11 mouse cellular contexts compared by ENCODE assay signal in the genomic region with DNA sequence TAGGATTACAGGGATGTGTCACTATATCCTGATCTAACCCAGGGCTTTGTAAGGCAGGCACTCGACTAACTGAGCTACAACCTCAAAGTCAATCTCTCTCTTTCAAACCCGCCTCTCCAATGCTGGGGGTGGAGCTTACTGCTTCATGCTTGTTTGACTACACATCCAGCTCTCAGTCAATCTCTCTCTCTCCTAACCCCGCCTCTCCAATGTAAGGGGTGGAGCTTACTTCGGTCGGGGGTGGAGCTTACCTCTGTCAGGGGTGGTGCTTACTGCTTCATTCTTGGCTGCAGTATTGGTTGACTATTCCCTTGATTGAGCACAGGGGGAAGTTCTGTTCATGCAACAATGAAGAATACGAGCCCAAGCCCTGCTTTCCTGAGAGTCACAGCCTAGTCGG. TPM values are rescaled to one million over a fixed set of nuclear protein-coding genes. Genes with fewer than 3 reads are reported as not detected.
DNase-seq lines count a peak whose midpoint lies in the region; ATAC-seq and TF ChIP-seq lines count a peak whose summit lies in the region.
"Had no signal": no experiment of that assay in that cellular context is flagged by ENCODE, and none has a peak within 500 bp of the region (broad histone marks: within the 10 kb centered on the region; RNA-seq: fewer than 3 reads in every experiment).

No protein-coding gene starts in this region.

- H3K4me1 ChIP-seq in heart, embryonic 10.5 days: peaks cover 32% of the 10 kb centered on the region
- H3K4me1 ChIP-seq in liver, embryonic 16.5 days (ENCODE audit: control insufficient read depth, low read depth, low read length): no peaks in the 10 kb centered on the region
- H3K4me1 ChIP-seq in forebrain, postnatal 0 days (ENCODE audit: insufficient read depth): no peaks in the 10 kb centered on the region
- H3K4me1 ChIP-seq in limb, embryonic 10.5 days: peaks cover 37% of the 10 kb centered on the region

- DNase-seq in heart, adult 8-10 months (ENCODE audit: low spot score): peak; percentile 49
- no peak for DNase-seq in heart, embryonic 10.5 days (ENCODE audit: low spot score)
- DNase-seq in A20 (ENCODE audit: low read depth, low spot score) (peak; percentile 69), MN1 (ENCODE audit: low spot score) (no peak)
- DNase-seq in embryo, embryonic 10.5 days (ENCODE audit: low spot score): peak; percentile 41
- DNase-seq in forebrain, postnatal 0 days: no peak
- DNase-seq in limb, embryonic 10.5 days (ENCODE audit: low spot score): no peak

- H3K9ac ChIP-seq in liver, embryonic 16.5 days (ENCODE audit: low read depth, low read length): no peak overlapping the region
- H3K9ac ChIP-seq in forebrain, postnatal 0 days: no peak overlapping the region
- H3K9ac ChIP-seq: forebrain, embryonic 13.5 days had no signal

- TF ChIP-seq CTCF in forebrain, postnatal 0 days (IDR thresholded peaks at IDR 0.05; ENCODE audit: low read depth): no peak

- H3K4me2 ChIP-seq in liver, embryonic 16.5 days (ENCODE audit: low read depth, low read length): no peak overlapping the region
- no peak overlapping the region for H3K4me2 ChIP-seq in forebrain, postnatal 0 days (ENCODE audit: low read depth)
- H3K4me2 ChIP-seq: forebrain, embryonic 13.5 days had no signal

- no peaks in the 10 kb centered on the region for H3K27me3 ChIP-seq in heart, embryonic 10.5 days (ENCODE audit: insufficient read depth, poor library complexity, severe bottlenecking)
- no peaks in the 10 kb centered on the region; the same call in 1 of the 2 replicates for H3K27me3 ChIP-seq in liver, embryonic 16.5 days (ENCODE audit: control insufficient read depth, insufficient read depth, low read depth, low read length)
- H3K27me3 ChIP-seq in forebrain, postnatal 0 days (ENCODE audit: insufficient read depth, low read length): no peaks in the 10 kb centered on the region
- H3K27me3 ChIP-seq in limb, embryonic 10.5 days (ENCODE audit: low read depth, poor library complexity, severe bottlenecking): no peaks in the 10 kb centered on the region
- H3K27me3 ChIP-seq: forebrain, embryonic 13.5 days had no signal

- ATAC-seq in liver, embryonic 16.5 days (ENCODE audit: low read depth): peak; percentile 62
- ATAC-seq in forebrain, postnatal 0 days: no peak
- ATAC-seq: forebrain, embryonic 13.5 days; intestine, embryonic 16.5 days had no signal

- H3K27ac ChIP-seq in heart, embryonic 10.5 days: no peak overlapping the region
- H3K27ac ChIP-seq in liver, embryonic 16.5 days (ENCODE audit: low read length): no peak overlapping the region
- H3K27ac ChIP-seq in forebrain, postnatal 0 days (ENCODE audit: low read depth, low read length): no peak overlapping the region
- H3K27ac ChIP-seq in limb, embryonic 10.5 days: no peak overlapping the region
- H3K27ac ChIP-seq: forebrain, embryonic 13.5 days had no signal

- WGBS in heart, embryonic 10.5 days: 48% methylated on average over 7 of the region's 7 CpGs
- WGBS in liver, embryonic 16.5 days (ENCODE audit: insufficient replicate concordance): 43% methylated on average over 7 of the region's 7 CpGs
- 62% methylated on average over 7 of the region's 7 CpGs for WGBS in forebrain, postnatal 0 days
- 48% methylated on average over 7 of the region's 7 CpGs for WGBS in limb, embryonic 10.5 days

- H3K9me3 ChIP-seq in heart, embryonic 10.5 days: no peaks in the 10 kb centered on the region
- no peaks in the 10 kb centered on the region for H3K9me3 ChIP-seq in liver, embryonic 16.5 days (replicated peaks; ENCODE audit: control insufficient read depth, low read length)
- H3K9me3 ChIP-seq in forebrain, postnatal 0 days (ENCODE audit: low read length): no peaks in the 10 kb centered on the region
- H3K9me3 ChIP-seq in limb, embryonic 10.5 days (replicated peaks): no peaks in the 10 kb centered on the region
- H3K9me3 ChIP-seq: forebrain, embryonic 13.5 days had no signal

- H3K36me3 ChIP-seq in heart, embryonic 10.5 days: no peaks in the 10 kb centered on the region
- H3K36me3 ChIP-seq in liver, embryonic 16.5 days (ENCODE audit: control insufficient read depth, insufficient read depth): no peaks in the 10 kb centered on the region
- H3K36me3 ChIP-seq in forebrain, postnatal 0 days (ENCODE audit: insufficient read depth): no peaks in the 10 kb centered on the region
- no peaks in the 10 kb centered on the region for H3K36me3 ChIP-seq in limb, embryonic 10.5 days

- H3K4me3 ChIP-seq in heart, embryonic 10.5 days: no peak overlapping the region
- no peak overlapping the region for H3K4me3 ChIP-seq in liver, embryonic 16.5 days (ENCODE audit: low read depth, low read length)
- no peak overlapping the region for H3K4me3 ChIP-seq in forebrain, postnatal 0 days (ENCODE audit: low read depth, low read length)
- H3K4me3 ChIP-seq in limb, embryonic 10.5 days: no peak overlapping the region
- H3K4me3 ChIP-seq: forebrain, embryonic 13.5 days had no signal

RNA-seq across cellular contexts. Expression of gene Mtmr3, which starts 10.8 kb away (rescaled TPM):
- total RNA-seq in heart, adult 8-10 months (2022): 10 to 100 TPM; 46.6 to 51.9 (median 49.2) TPM
- polyA plus RNA-seq in heart, embryonic 10.5 days (2016; fragmentation: Nextera tagmentation; extraction: Ambion mirVana): 23.7 and 28.0 TPM in 2 replicates
- polyA plus RNA-seq in liver, embryonic 16.5 days (2015; fragmentation: Nextera tagmentation; extraction: Ambion mirVana): 32.8 and 36.5 TPM in 2 replicates
- 81.6 and 93.4 TPM in 2 replicates for total RNA-seq in forebrain, postnatal 0 days (2014; rRNA removed)
- polyA plus RNA-seq in forebrain, postnatal 0 days (2015; fragmentation: Nextera tagmentation; extraction: Ambion mirVana): 21.4 and 28.4 TPM in 2 replicates
- polyA plus RNA-seq in limb, embryonic 10.5 days (2016; fragmentation: Nextera tagmentation; extraction: Ambion mirVana): 26.6 and 31.4 TPM in 2 replicates

RNA-seq across cellular contexts. Expression of gene Gm11032, which starts 14.5 kb away (rescaled TPM):
- not detected for total RNA-seq in heart, adult 8-10 months (2022)
- polyA plus RNA-seq in heart, embryonic 10.5 days (2016; fragmentation: Nextera tagmentation; extraction: Ambion mirVana): not detected in 2 replicates
- polyA plus RNA-seq in liver, embryonic 16.5 days (2015; fragmentation: Nextera tagmentation; extraction: Ambion mirVana): not detected in 2 replicates
- not detected in 2 replicates for total RNA-seq in forebrain, postnatal 0 days (2014; rRNA removed)
- not detected in 2 replicates for polyA plus RNA-seq in forebrain, postnatal 0 days (2015; fragmentation: Nextera tagmentation; extraction: Ambion mirVana)
- polyA plus RNA-seq in limb, embryonic 10.5 days (2016; fragmentation: Nextera tagmentation; extraction: Ambion mirVana): not detected in 2 replicates
- total RNA-seq: CH12.LX had no signal
- polyA plus RNA-seq: forebrain, embryonic 13.5 days; intestine, embryonic 16.5 days had no signal

RNA-seq across cellular contexts. Expression of gene Ascc2, which starts 32.1 kb away (rescaled TPM):
- total RNA-seq in heart, adult 8-10 months (2022): 10 to 100 TPM; 14.1 to 18.4 (median 15.3) TPM
- 32.2 and 36.1 TPM in 2 replicates for polyA plus RNA-seq in heart, embryonic 10.5 days (2016; fragmentation: Nextera tagmentation; extraction: Ambion mirVana)
- polyA plus RNA-seq in liver, embryonic 16.5 days (2015; fragmentation: Nextera tagmentation; extraction: Ambion mirVana): 16.5 and 18.2 TPM in 2 replicates
- total RNA-seq in forebrain, postnatal 0 days (2014; rRNA removed): 14.5 and 17.3 TPM in 2 replicates
- 12.0 and 14.3 TPM in 2 replicates for polyA plus RNA-seq in forebrain, postnatal 0 days (2015; fragmentation: Nextera tagmentation; extraction: Ambion mirVana)
- polyA plus RNA-seq in limb, embryonic 10.5 days (2016; fragmentation: Nextera tagmentation; extraction: Ambion mirVana): 40.3 and 40.5 TPM in 2 replicates

Comparison
In these comparisons a context has a peak if more than half of its experiments do, and no peak if none do; other contexts are left out.
1. DNase-seq: peak in heart, adult 8-10 months (single experiment), A20 (single experiment) and embryo, embryonic 10.5 days (single experiment); none in heart, embryonic 10.5 days (single experiment), MN1 (single experiment), forebrain, postnatal 0 days (single experiment) and limb, embryonic 10.5 days (single experiment).